Mouse (Mus musculus): ENCODE data around the gene Atp6v0a4. TPM values are rescaled to one million over a fixed set of nuclear protein-coding genes. Genes with fewer than 3 reads are reported as not detected.

Atp6v0a4 gene
- 259 and 302 TPM in 2 replicates for polyA plus RNA-seq (2012; rRNA removed)

- WGBS, result 36% methylated on average over 7 of the region's 7 CpGs
- peak; percentile 97 for DNase-seq
- TF ChIP-seq POLR2A (IDR thresholded peaks at IDR 0.05; ENCODE audit: low read depth, low read length) (no peak), CTCF (conservative IDR thresholded peaks at IDR 0.05; ENCODE audit: insufficient read depth, insufficient read length, low read depth, low read length) (no peak)
- Histone ChIP-seq H3K36me3 (ENCODE audit: control insufficient read depth, insufficient read depth, low read length) (no peaks in the 10 kb centered on the region), H3K4me3 (ENCODE audit: insufficient read depth, low read depth, low read length) (peak within 1 kb of the TSS; percentile 60), H3K4me1 (ENCODE audit: control insufficient read depth, insufficient read depth, low read length) (peaks cover 19% of the 10 kb centered on the region), H3K27me3 (replicated peaks; ENCODE audit: control insufficient read depth, insufficient read depth, low read length) (no peaks in the 10 kb centered on the region), H3K27ac (ENCODE audit: insufficient read depth, low read depth, low read length) (peak within 1 kb of the TSS; percentile 100)
Observed at GRCm38 (mm10) chr6:38124207-38124835, at the start of gene Atp6v0a4. Gene Atp6v0a4 (minus strand): TSS chr6:38124586.

- 61% methylated on average over 6 of the region's 6 CpGs for WGBS
- Histone ChIP-seq H3K27ac (ENCODE audit: insufficient read depth, low read depth, low read length) (no peak overlapping the region), H3K4me1 (ENCODE audit: control insufficient read depth, insufficient read depth, low read length) (peaks cover under 1% of the 10 kb centered on the region; the same call in 1 of the 2 replicates), H3K4me3 (ENCODE audit: insufficient read depth, low read depth, low read length) (no peak overlapping the region), H3K36me3 (ENCODE audit: control insufficient read depth, insufficient read depth, low read length) (no peaks in the 10 kb centered on the region; the same call in 1 of the 2 replicates), H3K27me3 (replicated peaks; ENCODE audit: control insufficient read depth, insufficient read depth, low read length) (no peaks in the 10 kb centered on the region)
- DNase-seq, result no peak
- TF ChIP-seq POLR2A (IDR thresholded peaks at IDR 0.05; ENCODE audit: low read depth, low read length), result no peak
- no peak for TF ChIP-seq CTCF (conservative IDR thresholded peaks at IDR 0.05; ENCODE audit: insufficient read depth, insufficient read length, low read depth, low read length)
Observed at GRCm38 (mm10) chr6:38165385-38165784, 41.0 kb upstream of the Atp6v0a4 start.

- H3K27me3 ChIP-seq (replicated peaks; ENCODE audit: control insufficient read depth, insufficient read depth, low read length), result no peaks in the 10 kb centered on the region
- TF ChIP-seq CTCF (conservative IDR thresholded peaks at IDR 0.05; ENCODE audit: insufficient read depth, insufficient read length, low read depth, low read length), result no peak
- no peak for TF ChIP-seq POLR2A (IDR thresholded peaks at IDR 0.05; ENCODE audit: low read depth, low read length)
- WGBS, result 78% methylated on average over 6 of the region's 6 CpGs
- H3K27ac ChIP-seq (ENCODE audit: insufficient read depth, low read depth, low read length), result no peak overlapping the region
- H3K4me1 ChIP-seq (ENCODE audit: control insufficient read depth, insufficient read depth, low read length), result peaks cover 2% of the 10 kb centered on the region; the same call in 1 of the 2 replicates
- DNase-seq, result no peak
- H3K4me3 ChIP-seq (ENCODE audit: insufficient read depth, low read depth, low read length), result no peak overlapping the region
- no peaks in the 10 kb centered on the region; the same call in 1 of the 2 replicates for H3K36me3 ChIP-seq (ENCODE audit: control insufficient read depth, insufficient read depth, low read length)
Observed at GRCm38 (mm10) chr6:38164705-38165104, 40.3 kb upstream of the Atp6v0a4 start.

- Histone ChIP-seq H3K4me3 (ENCODE audit: insufficient read depth, low read depth, low read length) (no peak overlapping the region), H3K27ac (ENCODE audit: insufficient read depth, low read depth, low read length) (no peak overlapping the region), H3K4me1 (ENCODE audit: control insufficient read depth, insufficient read depth, low read length) (peaks cover 2% of the 10 kb centered on the region; the same call in 1 of the 2 replicates), H3K36me3 (ENCODE audit: control insufficient read depth, insufficient read depth, low read length) (no peaks in the 10 kb centered on the region; the same call in 1 of the 2 replicates), H3K27me3 (replicated peaks; ENCODE audit: control insufficient read depth, insufficient read depth, low read length) (no peaks in the 10 kb centered on the region)
- no peak for TF ChIP-seq POLR2A (IDR thresholded peaks at IDR 0.05; ENCODE audit: low read depth, low read length)
- TF ChIP-seq CTCF (conservative IDR thresholded peaks at IDR 0.05; ENCODE audit: insufficient read depth, insufficient read length, low read depth, low read length), result no peak
- 72% methylated on average over 14 of the region's 14 CpGs for WGBS
- DNase-seq, result no peak
Observed at GRCm38 (mm10) chr6:38162825-38163504, 38.6 kb upstream of the Atp6v0a4 start.

- no peak overlapping the region for H3K4me3 ChIP-seq (ENCODE audit: insufficient read depth, low read depth, low read length)
- TF ChIP-seq CTCF (conservative IDR thresholded peaks at IDR 0.05; ENCODE audit: insufficient read depth, insufficient read length, low read depth, low read length), result no peak
- TF ChIP-seq POLR2A (IDR thresholded peaks at IDR 0.05; ENCODE audit: low read depth, low read length), result no peak
- H3K27me3 ChIP-seq (replicated peaks; ENCODE audit: control insufficient read depth, insufficient read depth, low read length), result no peaks in the 10 kb centered on the region
- DNase-seq, result no peak
- H3K27ac ChIP-seq (ENCODE audit: insufficient read depth, low read depth, low read length), result no peak overlapping the region
- WGBS, result 60% methylated on average over 2 of the region's 2 CpGs
- H3K36me3 ChIP-seq (ENCODE audit: control insufficient read depth, insufficient read depth, low read length), result no peaks in the 10 kb centered on the region
- peaks cover 2% of the 10 kb centered on the region; the same call in 1 of the 2 replicates for H3K4me1 ChIP-seq (ENCODE audit: control insufficient read depth, insufficient read depth, low read length)
Observed at GRCm38 (mm10) chr6:38160556-38160955, 36.2 kb upstream of the Atp6v0a4 start.

GRCm38 (mm10) chr6:38160102-38160501 is 35.7 kb upstream of the Atp6v0a4 start:
- Histone ChIP-seq H3K4me3 (ENCODE audit: insufficient read depth, low read depth, low read length) (no peak overlapping the region), H3K4me1 (ENCODE audit: control insufficient read depth, insufficient read depth, low read length) (peaks cover 2% of the 10 kb centered on the region; the same call in 1 of the 2 replicates), H3K27me3 (replicated peaks; ENCODE audit: control insufficient read depth, insufficient read depth, low read length) (no peaks in the 10 kb centered on the region), H3K36me3 (ENCODE audit: control insufficient read depth, insufficient read depth, low read length) (no peaks in the 10 kb centered on the region), H3K27ac (ENCODE audit: insufficient read depth, low read depth, low read length) (no peak overlapping the region)
- TF ChIP-seq POLR2A (IDR thresholded peaks at IDR 0.05; ENCODE audit: low read depth, low read length) (no peak), CTCF (conservative IDR thresholded peaks at IDR 0.05; ENCODE audit: insufficient read depth, insufficient read length, low read depth, low read length) (peak; percentile 47)
- 5% methylated on average over 3 of the region's 3 CpGs for WGBS
- peak; percentile 90 for DNase-seq

- no peak for TF ChIP-seq CTCF (conservative IDR thresholded peaks at IDR 0.05; ENCODE audit: insufficient read depth, insufficient read length, low read depth, low read length)
- TF ChIP-seq POLR2A (IDR thresholded peaks at IDR 0.05; ENCODE audit: low read depth, low read length), result no peak
- Histone ChIP-seq H3K36me3 (ENCODE audit: control insufficient read depth, insufficient read depth, low read length) (no peaks in the 10 kb centered on the region), H3K27me3 (replicated peaks; ENCODE audit: control insufficient read depth, insufficient read depth, low read length) (no peaks in the 10 kb centered on the region), H3K4me3 (ENCODE audit: insufficient read depth, low read depth, low read length) (no peak overlapping the region), H3K27ac (ENCODE audit: insufficient read depth, low read depth, low read length) (no peak overlapping the region), H3K4me1 (ENCODE audit: control insufficient read depth, insufficient read depth, low read length) (peaks cover 2% of the 10 kb centered on the region; the same call in 1 of the 2 replicates)
- DNase-seq, result no peak
- 87% methylated on average over 4 of the region's 4 CpGs for WGBS
Observed at GRCm38 (mm10) chr6:38159576-38159975, 35.2 kb upstream of the Atp6v0a4 start.
